Mouse (Mus musculus) forebrain, embryonic 10.5 days (tissue): Measurements from ENCODE around the gene Wdr66. TPM values are rescaled to one million over a fixed set of nuclear protein-coding genes. Genes with fewer than 3 reads are reported as not detected.
A peak's percentile ranks its signal among the peaks of the same experiment; 100 is the strongest.

Experiments
- DNase-seq: peaks from one replicate; pipeline ENCODE4 v3.0.0-alpha.2; 2017; ENCODE audit warnings: low spot score; ENCODE audit errors: extremely low spot score
- H3K27ac ChIP-seq: fragments of 300-500 bp; sonication (generic); 2 replicates; pipeline ENCODE4 v1.5.1; 2016; ENCODE audit warnings: mild to moderate bottlenecking
- H3K27me3 ChIP-seq: fragments of 300-500 bp; sonication (generic); 2 replicates; pipeline ENCODE4 v1.6.1; 2016; ENCODE audit warnings: mild to moderate bottlenecking; ENCODE audit not compliant: poor library complexity, severe bottlenecking
- H3K36me3 ChIP-seq: fragments of 300-500 bp; sonication (generic); replicated peaks from 2 replicates; pipeline ENCODE4 v1.6.1; 2016; ENCODE audit warnings: mild to moderate bottlenecking, moderate library complexity
- H3K4me1 ChIP-seq: fragments of 300-500 bp; sonication (generic); 2 replicates; pipeline ENCODE4 v1.6.1; 2016
- H3K4me3 ChIP-seq: fragments of 300-500 bp; sonication (generic); 2 replicates; pipeline ENCODE4 v1.5.1; 2016; ENCODE audit warnings: mild to moderate bottlenecking, moderate library complexity
- H3K9me3 ChIP-seq: fragments of 300-500 bp; sonication (generic); 2 replicates; pipeline ENCODE4 v1.6.1; 2016; ENCODE audit warnings: mild to moderate bottlenecking, moderate library complexity
- WGBS: fragments of 180-500 bp; shearing (Covaris S2); methylation state at CpG from one replicate; pipeline ENCODE4 v1.1.7; 2016; 5-methylcytosine and 5-hydroxymethylcytosine counted together
- polyA plus RNA-seq: library from polyadenylated mRNA; unstranded; fragments of >200 nt; fragmentation: Nextera tagmentation; extraction: Ambion mirVana; gene quantifications from 2 replicates; pipeline ENCODE4 v1.2.1, GENCODE M21; 2016

The Wdr66 gene
- polyA plus RNA-seq, 1 experiment from 2014 or later = 1.4 TPM

DNA sequence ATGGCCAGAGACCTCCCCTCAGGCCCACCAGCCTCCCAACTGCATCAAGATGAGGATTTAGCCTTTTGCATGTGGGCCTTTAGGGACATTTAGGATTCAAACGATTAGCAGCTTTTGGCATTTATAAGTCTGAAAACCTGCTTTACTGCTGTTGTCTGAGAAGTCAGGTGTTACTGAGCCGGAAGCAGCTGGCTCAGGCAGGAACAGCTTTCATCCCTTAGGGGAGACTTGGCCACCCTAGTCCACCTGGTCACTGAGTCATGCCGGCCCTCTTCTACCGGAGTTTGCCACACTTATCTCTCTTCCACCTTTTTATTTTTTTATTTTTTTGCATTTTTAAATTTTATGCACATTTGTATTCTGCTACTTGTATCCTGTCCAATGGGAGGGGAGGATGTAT, 105.4 kb downstream of the Wdr66 start:
- Histone ChIP-seq H3K4me1 (no peaks in the 10 kb centered on the region), H3K4me3 (no peak overlapping the region), H3K36me3 (peaks cover 96% of the 10 kb centered on the region), H3K9me3 (no peaks in the 10 kb centered on the region), H3K27ac (no peak overlapping the region), H3K27me3 (no peaks in the 10 kb centered on the region)
- WGBS = 93% methylated on average over 4 of the region's 4 CpGs
- DNase-seq = no peak

DNA sequence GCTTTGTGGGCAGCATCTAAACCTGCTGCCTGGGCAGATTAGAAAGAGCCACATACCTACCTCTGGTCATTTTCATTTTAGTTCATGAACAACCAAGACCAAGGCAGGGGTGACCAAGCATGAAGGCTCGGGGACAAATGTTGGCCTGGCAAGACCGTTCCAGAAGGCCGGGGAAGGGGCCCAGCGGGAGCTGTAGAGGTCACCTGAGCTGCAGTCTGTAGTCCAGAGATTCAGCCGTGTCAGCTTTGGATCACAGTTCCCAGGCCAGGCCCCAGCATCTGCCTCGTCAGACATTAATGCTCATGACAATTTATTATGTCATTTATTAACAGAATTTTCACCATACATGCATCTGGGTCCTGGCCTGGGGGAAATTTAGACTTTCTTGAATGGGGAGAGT, 107.5 kb downstream of the Wdr66 start:
- DNase-seq = no peak
- Histone ChIP-seq H3K36me3 (peaks cover 100% of the 10 kb centered on the region), H3K4me3 (no peak overlapping the region), H3K9me3 (no peaks in the 10 kb centered on the region), H3K27ac (no peak overlapping the region), H3K4me1 (no peaks in the 10 kb centered on the region), H3K27me3 (no peaks in the 10 kb centered on the region)
- 95% methylated on average over 6 of the region's 6 CpGs for WGBS

DNA sequence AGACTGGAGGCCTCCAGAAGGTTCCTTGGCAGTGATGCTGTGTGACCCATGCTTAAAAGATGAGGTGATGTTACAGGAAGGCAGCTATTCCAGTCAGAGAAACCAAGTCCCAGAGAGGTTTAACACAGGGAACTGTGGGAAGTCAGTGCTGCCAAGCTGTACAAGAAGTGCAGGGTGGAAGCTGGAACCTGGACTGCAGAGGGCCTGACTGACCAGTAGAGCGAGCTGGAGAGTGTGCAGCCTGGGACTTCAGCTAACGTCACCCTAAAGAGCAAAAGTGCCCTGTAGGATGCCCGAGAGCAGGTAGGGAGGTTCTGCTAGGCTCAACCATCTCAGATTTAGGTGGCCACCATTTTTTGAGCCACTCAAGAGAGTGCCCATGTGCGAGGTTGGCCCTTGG, 111.0 kb downstream of the Wdr66 start:
- Histone ChIP-seq H3K4me1 (no peaks in the 10 kb centered on the region), H3K4me3 (no peak overlapping the region), H3K27me3 (no peaks in the 10 kb centered on the region), H3K9me3 (no peaks in the 10 kb centered on the region), H3K36me3 (peaks cover 100% of the 10 kb centered on the region), H3K27ac (no peak overlapping the region)
- 83% methylated on average over 4 of the region's 4 CpGs for WGBS
- no peak for DNase-seq

DNA sequence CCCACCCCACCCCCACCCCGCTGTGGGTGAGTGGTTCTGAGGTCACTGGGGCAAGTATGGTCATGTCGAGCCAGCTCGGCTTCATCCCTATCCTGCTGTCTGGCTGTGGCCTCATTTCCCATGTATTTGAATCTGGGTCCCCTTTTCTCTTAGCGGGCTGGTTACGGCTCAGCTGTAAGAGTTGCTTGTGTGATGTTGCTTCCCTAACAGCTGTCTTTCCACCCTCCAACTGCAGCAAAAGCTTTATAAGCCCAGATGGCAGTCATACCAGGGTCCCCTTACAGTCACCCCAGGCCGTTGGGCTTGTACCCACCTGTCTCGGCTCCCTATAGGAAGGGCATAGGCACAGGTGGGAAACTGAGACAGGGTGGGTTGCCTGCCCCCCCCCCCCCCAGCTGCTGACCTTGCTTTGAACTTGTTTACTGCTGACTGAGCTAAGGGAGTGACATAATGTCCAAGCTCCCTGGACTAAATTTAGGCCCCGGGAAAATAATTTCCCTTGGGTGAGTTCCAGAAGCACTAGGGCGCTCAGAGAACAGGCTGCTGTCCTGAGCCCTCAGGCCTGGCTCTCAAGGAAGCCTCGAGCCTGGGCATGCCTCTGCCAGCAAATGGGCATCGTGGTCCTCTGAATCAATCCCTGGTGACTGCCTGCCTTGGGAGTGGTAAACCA, 112.5 kb downstream of the Wdr66 start:
- DNase-seq = no peak
- 92% methylated on average over 11 of the region's 11 CpGs for WGBS
- Histone ChIP-seq H3K36me3 (peaks cover 100% of the 10 kb centered on the region), H3K27ac (no peak overlapping the region), H3K9me3 (no peaks in the 10 kb centered on the region), H3K4me3 (no peak overlapping the region), H3K4me1 (no peaks in the 10 kb centered on the region), H3K27me3 (no peaks in the 10 kb centered on the region)

DNA sequence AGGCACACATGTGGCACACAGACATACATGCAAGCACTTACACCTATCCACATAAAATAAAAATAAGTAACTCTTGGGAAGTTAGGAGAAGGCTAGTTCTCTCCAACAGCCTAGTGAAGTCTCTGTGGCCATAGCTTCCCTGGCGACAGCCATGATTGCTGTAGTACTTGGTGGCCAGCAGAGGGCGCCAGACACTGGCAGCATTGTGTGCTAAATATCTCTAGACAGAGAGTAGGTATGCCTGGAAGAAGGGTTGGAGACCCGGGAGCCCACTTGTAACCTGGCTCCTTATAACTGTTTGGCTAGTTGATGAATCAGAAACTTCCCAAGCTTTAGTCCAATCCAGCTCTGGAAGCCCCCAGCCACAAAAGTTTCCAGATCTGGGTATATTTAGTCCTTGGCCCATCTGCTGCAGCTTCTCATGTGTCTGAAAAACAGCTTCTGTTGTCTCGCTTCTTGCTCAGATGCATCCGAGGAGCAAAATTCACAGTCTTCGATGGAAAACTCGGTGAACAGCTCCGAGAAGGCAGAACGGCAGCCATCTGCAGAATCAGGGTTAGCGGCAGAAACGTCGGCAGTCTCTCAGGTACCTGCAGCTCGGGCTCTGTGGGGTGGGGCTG, 117.1 kb downstream of the Wdr66 start:
- Histone ChIP-seq H3K4me1 (no peaks in the 10 kb centered on the region), H3K27ac (no peak overlapping the region), H3K36me3 (peaks cover 100% of the 10 kb centered on the region), H3K9me3 (no peaks in the 10 kb centered on the region), H3K4me3 (no peak overlapping the region), H3K27me3 (no peaks in the 10 kb centered on the region)
- 79% methylated on average over 13 of the region's 13 CpGs for WGBS
- peak; percentile 58 for DNase-seq

DNA sequence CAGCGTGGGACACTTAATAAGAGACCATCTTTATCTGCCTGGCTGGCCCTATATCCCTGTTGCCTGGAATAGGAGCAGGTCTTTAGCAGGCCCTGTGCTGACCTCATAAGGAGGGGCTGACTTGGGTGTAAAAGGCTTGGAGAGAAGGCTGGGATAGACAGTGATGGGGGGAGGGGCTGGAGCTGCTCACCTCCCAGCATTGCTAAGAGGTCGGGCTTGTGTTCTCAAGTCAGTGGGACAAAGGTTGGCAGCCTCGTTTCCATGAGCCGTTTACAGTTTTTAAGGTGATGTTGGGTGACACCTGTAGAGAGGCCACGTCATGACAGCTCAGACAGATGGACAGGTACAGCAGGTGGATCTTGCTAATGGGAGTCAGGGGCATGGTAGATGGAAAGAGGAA, 118.1 kb downstream of the Wdr66 start:
- no peak for DNase-seq
- Histone ChIP-seq H3K4me3 (no peak overlapping the region), H3K27ac (no peak overlapping the region), H3K27me3 (no peaks in the 10 kb centered on the region), H3K4me1 (no peaks in the 10 kb centered on the region), H3K9me3 (no peaks in the 10 kb centered on the region), H3K36me3 (peaks cover 100% of the 10 kb centered on the region)
- WGBS = 91% methylated on average over 5 of the region's 5 CpGs

DNA sequence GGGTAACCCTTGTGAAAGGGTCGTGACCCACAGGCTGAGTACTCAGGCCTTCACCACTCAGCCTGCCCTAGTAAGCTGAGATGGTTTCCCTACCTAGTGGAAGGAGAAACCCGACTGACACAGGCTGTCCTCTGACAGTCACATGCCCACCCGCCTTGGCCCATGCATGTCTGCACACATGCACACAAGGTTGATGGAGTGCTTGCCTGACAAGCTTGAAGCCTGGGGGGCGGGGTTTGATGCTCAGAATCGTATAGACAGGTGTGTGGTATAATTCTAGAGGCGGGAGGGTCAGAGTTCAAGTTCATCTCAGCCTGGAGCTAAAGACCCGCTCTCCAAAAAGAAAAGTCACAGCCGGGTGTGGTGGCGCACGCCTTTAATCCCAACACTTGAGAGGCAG, 123.4 kb downstream of the Wdr66 start:
- no peaks in the 10 kb centered on the region for H3K9me3 ChIP-seq
- H3K27me3 ChIP-seq = no peaks in the 10 kb centered on the region
- 94% methylated on average over 10 of the region's 10 CpGs for whole genome bisulfite sequencing
- DNase-seq = no peak
- H3K4me1 ChIP-seq = peaks cover 19% of the 10 kb centered on the region; the same call in 1 of the 2 replicates
- H3K4me3 ChIP-seq = no peak overlapping the region
- H3K36me3 ChIP-seq = peaks cover 65% of the 10 kb centered on the region
- H3K27ac ChIP-seq = no peak overlapping the region

DNA sequence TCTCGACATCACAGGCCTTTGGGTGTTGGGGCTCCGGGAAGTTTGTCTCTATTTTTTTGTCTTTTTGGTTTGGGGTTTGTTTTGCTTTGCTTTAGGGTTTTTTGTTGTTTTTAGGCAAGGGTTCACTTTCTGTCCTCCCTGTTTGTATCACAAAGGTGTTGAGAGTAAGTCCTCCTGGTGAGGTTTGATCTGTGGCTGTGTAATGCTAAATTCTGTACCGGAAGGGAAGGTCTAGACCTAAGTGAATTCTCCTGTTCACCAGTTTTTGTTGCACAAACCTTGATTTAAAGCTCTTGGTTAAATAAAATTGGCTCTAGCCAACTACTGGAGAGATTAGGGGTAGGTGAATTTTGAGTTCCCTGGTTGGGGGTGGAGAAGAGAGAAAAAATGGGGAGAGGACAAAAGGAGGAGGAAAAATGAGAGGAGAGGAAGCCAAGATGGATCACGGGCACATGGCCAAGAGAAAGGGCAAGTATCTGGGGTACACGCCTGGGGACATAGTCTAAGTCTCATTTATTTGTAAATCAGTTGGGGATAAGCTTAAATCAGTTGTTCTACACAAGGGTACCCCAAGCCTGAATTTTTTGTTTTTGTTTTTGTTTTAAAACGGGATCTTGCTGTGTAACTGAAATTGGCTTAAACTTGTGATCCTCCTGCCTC, 124.0 kb downstream of the Wdr66 start:
- DNase-seq = no peak
- WGBS = 92% methylated on average over 6 of the region's 6 CpGs
- peaks cover 58% of the 10 kb centered on the region for H3K36me3 ChIP-seq
- H3K27me3 ChIP-seq = peaks cover under 1% of the 10 kb centered on the region; the same call in 1 of the 2 replicates
- H3K9me3 ChIP-seq = no peaks in the 10 kb centered on the region
- H3K27ac ChIP-seq = no peak overlapping the region
- no peak overlapping the region for H3K4me3 ChIP-seq
- H3K4me1 ChIP-seq = peaks cover 19% of the 10 kb centered on the region; the same call in 1 of the 2 replicates

DNA sequence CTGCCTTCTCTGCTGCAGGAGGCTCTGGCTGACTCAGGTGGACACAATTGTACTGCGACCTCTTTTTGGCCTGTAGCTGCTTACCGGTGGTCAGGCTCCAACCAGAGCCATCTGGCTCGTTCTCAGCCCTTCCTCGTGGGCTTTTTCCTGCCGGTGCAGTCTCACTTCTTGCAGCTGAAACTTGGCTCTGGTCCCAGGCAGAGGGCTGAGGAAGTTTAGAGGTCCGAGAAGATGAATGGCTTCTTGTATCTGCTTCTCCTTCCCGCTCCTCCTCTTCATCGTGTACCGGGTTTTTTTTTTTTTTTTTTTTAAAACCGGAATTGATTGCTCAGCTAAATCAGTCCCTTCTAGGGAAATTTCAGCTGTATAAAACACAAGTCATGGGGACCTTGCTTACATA, 124.7 kb downstream of the Wdr66 start:
- H3K9me3 ChIP-seq = no peaks in the 10 kb centered on the region
- WGBS = 83% methylated on average over 10 of the region's 10 CpGs
- H3K4me3 ChIP-seq = no peak overlapping the region
- H3K27ac ChIP-seq = no peak overlapping the region
- DNase-seq = no peak
- H3K4me1 ChIP-seq = peaks cover 19% of the 10 kb centered on the region; the same call in 1 of the 2 replicates
- H3K36me3 ChIP-seq = peaks cover 52% of the 10 kb centered on the region
- H3K27me3 ChIP-seq = peaks cover 5% of the 10 kb centered on the region

Other genes starting within 250 kb of the Wdr66 start
- 6.9 and 7.9 TPM in 2 replicates for gene Orai1, start 237.0 kb upstream of the Wdr66 start, polyA plus RNA-seq
- gene Morn3, start 205.1 kb upstream of the Wdr66 start, polyA plus RNA-seq = 0.26 and 0.33 TPM in 2 replicates
- 8.3 and 10.4 TPM in 2 replicates for gene Tmem120b, start 183.7 kb upstream of the Wdr66 start, polyA plus RNA-seq
- 1.2 and 1.5 TPM in 2 replicates for gene Rhof, start 119.4 kb upstream of the Wdr66 start, polyA plus RNA-seq
- 7.6 and 8.1 TPM in 2 replicates for gene Setd1b, start 109.9 kb upstream of the Wdr66 start, polyA plus RNA-seq
- 80.5 and 84.6 TPM in 2 replicates for gene Psmd9, start 82.7 kb upstream of the Wdr66 start, polyA plus RNA-seq
- 0.31 TPM in 1 of 2 replicates, not detected in the other for gene Hpd, start 69.4 kb upstream of the Wdr66 start, polyA plus RNA-seq
- gene Bcl7a, start 91.7 kb downstream of the Wdr66 start, polyA plus RNA-seq = 38.4 and 41.8 TPM in 2 replicates
- 16.7 and 17.9 TPM in 2 replicates for gene Mlxip, start 142.7 kb downstream of the Wdr66 start, polyA plus RNA-seq
- gene Lrrc43, start 237.2 kb downstream of the Wdr66 start, polyA plus RNA-seq = not detected in 2 replicates
- gene Il31, start 237.4 kb downstream of the Wdr66 start, polyA plus RNA-seq = not detected in 2 replicates